Mouse (Mus musculus) layer of hippocampus, adult 18-20 months (tissue): ENCODE data around the gene Slc6a20a. TPM values are rescaled to one million over a fixed set of nuclear protein-coding genes. Genes with fewer than 3 reads are reported as not detected.
"Not testable (repeated sequence)": the region's sequence is repeated elsewhere in the genome, so short reads cannot be mapped to it uniquely, and the experiment has no call there.

Experiments used
- DNase-seq, 2 experiments: peaks; one replicate each; pipeline ENCODE4 v3.0.0; 2022; ENCODE audit warnings: low spot score in 2 of 2
- long read RNA-seq: library from polyadenylated mRNA; stranded (forward); transcript quantifications from one replicate; pipeline ENCODE4 v2.0.0, GENCODE M21; 2021
- total RNA-seq, 2 experiments: library from RNA; stranded (reverse); gene quantifications; 2 replicates each; pipeline ENCODE4 v1.2.3; 2021

The Slc6a20a gene
- total RNA-seq: 1 to 10 TPM; 9.9 to 10.0 TPM
- long read RNA-seq, transcript Slc6a20a-201 (11 exons, 2,732 nt): major isoform, 12 of 13 reads
- long read RNA-seq, partial matches to known transcripts: 1 of 13 reads
- long read RNA-seq, other reads (novel, unspliced or antisense): 0 of 13 reads

DNA sequence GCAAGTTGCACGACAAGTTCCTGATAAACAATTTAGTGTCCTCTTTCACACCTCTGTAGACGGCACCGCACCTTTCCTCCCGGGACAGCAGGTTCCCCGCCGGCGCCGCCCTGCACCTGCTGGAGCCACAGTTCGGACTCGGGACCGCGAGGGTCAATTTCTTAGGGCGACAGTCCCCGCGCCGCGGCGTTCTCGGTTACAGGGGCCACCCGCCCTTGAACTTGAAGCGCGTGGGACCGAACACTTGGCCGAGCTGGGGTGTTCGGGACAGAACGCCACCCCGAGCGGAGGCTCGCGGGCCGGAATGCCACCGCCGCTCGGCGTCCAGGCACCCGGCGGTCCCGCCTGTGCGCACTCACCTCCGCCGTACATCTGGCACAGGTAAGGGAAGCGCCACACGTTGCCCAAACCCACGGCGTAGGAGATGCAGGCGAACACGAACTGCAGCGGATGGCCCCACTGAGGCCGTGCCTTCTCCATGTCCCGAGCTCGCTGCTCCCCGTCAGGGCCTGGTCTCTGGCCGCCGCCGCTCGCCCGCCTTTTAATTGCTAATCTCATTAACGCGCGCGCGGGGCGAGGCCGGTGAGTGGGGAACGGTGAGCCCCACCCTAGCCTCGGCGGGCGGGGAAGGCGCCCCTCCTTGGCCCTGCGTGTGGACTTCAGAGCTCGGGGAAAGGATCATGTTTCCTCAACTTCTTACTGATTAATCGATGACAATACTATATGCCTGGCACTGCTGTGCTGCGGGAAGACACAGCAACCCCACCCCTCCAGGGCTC is at the start of gene Slc6a20a, which contains the start of gene Ccr9:
Gene Slc6a20a, minus strand, starts transcription at position 559 of the 779 bp plus-strand sequence.
Gene Ccr9, plus strand, starts transcription at position 113 of the 779 bp plus-strand sequence.
- no peak for DNase-seq

GRCm38 (mm10) chr9:123722737-123723493 is 44.2 kb upstream of the Slc6a20a start:
- no peak for DNase-seq

- DNase-seq: peak; percentile 93 to 99
Observed at GRCm38 (mm10) chr9:123717186-123718008, 38.7 kb upstream of the Slc6a20a start, which contains the start of gene Lztfl1. Gene Lztfl1, minus strand, starts transcription at chr9:123717697.

- no peak for DNase-seq
Observed at GRCm38 (mm10) chr9:123716301-123716700, 37.6 kb upstream of the Slc6a20a start.

DNA sequence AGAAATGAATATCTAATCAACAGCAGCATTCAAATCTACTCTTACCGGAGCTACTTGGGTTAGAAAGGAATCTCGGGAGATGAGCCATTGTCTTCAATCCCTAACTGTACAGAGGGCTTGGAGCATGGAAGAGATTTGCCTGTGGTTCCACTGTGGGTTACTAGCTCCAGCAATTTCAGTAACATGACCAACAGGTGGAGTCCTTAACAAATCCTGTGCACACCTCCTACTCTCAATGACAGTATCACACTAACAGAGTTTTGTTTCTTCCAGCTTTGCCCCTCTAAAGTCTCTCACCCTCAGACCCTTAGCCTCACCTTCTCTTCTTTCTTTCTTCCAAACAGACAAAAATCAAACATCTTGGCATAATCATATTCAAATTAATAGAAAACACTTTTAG is 34.4 kb upstream of the Slc6a20a start:
- no peak for DNase-seq

- no peak for DNase-seq
Observed at GRCm38 (mm10) chr9:123709226-123709625, 30.5 kb upstream of the Slc6a20a start.

DNA sequence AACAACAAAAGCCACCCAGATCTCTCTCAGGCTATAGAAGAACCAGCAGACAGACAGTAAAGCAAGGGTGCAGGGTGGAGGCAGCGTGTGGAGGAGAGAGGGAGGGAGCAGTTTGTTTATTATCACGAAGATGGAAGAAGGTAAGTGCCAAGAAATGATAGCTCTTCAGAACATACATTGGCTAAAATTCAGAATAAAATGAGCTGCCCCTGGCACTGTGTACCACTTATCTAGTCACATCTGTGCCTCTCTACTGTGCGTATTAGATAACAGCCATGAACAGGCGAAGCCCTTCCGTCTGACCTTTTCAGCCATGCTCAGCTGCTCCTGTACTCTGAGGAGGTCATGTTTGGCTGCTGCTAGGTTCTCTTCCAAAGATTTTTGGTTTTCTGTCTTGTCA is 23.1 kb upstream of the Slc6a20a start:
- no peak for DNase-seq

- peak; percentile 11 to 53 for DNase-seq
Observed at GRCm38 (mm10) chr9:123695634-123696302, 17.1 kb upstream of the Slc6a20a start.

DNA sequence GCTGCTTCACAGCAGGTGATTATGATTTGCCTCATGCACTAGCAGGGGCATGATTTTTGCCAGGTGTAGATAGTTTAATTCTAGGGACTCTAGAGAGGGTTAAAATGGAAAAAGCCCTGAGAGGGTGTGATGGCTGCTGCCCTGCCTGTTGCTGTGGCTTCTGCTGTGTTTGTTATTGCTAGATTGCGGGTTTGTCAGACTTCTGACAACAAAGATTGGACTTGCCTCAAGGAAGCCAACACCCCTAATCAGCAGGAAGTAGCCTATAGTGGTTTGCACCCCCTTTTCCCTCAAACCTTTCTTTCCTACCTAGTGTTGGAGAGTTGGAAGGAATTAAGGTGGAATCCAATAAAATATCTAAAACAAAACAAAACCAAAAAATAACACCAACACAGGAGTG is 9.5 kb upstream of the Slc6a20a start:
- DNase-seq: no peak

DNA sequence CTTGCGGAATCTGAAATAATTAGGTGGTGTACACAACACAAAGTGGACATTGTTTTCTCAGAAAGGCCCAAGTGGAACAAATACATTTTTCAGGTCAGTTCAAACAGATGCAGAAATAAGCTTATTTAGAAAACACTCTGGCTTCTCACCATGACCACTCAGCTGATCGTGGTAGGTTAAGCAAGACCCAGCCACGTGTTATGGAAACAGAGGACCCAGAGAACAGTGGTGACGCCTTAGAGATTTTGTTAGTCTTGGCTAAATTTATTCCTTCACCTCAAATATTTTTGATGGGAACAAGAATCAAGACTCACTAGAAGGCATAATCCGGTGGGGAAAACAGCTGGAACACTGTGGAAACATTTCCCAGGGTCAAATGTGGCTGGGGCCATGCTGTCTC is 7.5 kb upstream of the Slc6a20a start:
- no peak for DNase-seq

DNA sequence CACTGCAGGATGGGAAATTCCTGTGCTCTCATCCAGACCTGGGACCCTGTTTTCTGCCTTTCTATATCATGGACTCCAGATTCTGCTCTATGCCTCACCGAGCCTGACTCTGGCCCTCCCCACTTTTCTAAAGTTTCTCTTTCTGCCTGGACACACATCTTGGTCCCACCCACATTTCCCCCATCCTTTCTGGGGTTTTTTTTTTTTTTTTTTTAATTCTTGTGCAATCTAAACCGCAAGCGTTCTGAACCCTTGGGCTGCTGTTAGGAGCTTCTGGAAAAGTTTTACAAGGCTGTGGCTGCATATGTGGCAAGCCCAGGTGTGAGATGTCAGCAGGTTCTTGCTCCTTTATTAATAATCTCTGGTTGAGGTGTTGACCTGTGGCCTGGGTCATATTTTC is 5.0 kb upstream of the Slc6a20a start:
- no peak for DNase-seq

- DNase-seq: no peak
Observed at GRCm38 (mm10) chr9:123679198-123679597, 513 bp upstream of the Slc6a20a start.

GRCm38 (mm10) chr9:123665645-123666044 is 13.0 kb downstream of the Slc6a20a start:
- DNase-seq: peak in 1 of 2 experiments; percentile 52

GRCm38 (mm10) chr9:123659986-123660676 is 18.6 kb downstream of the Slc6a20a start:
- not testable (repeated sequence) for DNase-seq

GRCm38 (mm10) chr9:123658981-123659380 is 19.7 kb downstream of the Slc6a20a start:
- no peak for DNase-seq

DNA sequence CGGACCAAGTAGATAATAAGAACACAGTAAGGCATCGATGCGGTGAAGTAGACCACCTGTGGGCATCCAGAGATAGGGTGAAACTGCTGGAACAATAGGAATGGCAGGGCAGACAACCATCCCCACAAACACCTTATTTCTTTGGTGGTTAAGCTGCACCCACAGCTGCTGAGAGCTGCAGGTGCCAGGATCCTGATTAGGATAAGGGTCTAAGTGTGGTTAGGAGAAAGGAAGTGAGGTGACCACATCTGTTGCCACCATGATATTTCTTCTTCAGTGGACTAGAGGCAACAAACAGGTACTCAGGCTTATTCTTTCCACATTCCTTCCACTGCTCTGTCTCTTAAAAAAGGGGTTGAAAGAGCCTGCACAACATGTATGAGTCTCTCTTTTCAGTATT is 21.2 kb downstream of the Slc6a20a start:
- no peak for DNase-seq

DNA sequence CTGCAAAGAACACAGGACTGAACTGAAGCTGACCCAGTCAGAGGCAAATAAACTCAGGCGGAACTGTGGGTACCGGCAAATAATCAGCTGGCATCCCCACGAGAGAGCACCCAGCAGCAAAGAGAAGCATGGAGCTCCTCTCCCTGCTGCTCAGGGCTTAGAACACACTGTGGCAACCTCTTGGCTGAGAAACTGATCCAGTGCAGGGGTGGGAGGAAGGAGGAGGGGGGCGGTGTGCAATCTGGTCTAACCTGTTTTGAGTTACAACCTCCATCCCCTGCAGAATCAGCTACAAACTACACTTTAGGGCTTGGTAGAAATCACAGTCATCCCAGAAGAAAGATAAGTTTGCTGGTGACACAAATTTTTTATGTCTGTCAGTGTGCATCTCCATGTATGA is 27.3 kb downstream of the Slc6a20a start:
- DNase-seq: no peak

- DNase-seq: no peak
Observed at GRCm38 (mm10) chr9:123649785-123650511, 28.7 kb downstream of the Slc6a20a start.

GRCm38 (mm10) chr9:123640106-123640505 is 38.6 kb downstream of the Slc6a20a start:
- no peak for DNase-seq
